Mouse (Mus musculus) heart, postnatal 0 days (tissue): ENCODE measurements around the gene Cars2.

Experiments
- CTCF ChIP-seq: IDR thresholded peaks from 2 replicates; pipeline ENCODE4 v1.5.1; 2016; ENCODE audit warnings: antibody characterized with exemption, control low read depth, low read depth
- EP300 ChIP-seq: IDR thresholded peaks from 2 replicates; pipeline ENCODE4 v1.6.1; 2016; ENCODE audit warnings: antibody characterized with exemption, low read depth

- TF ChIP-seq CTCF = no peak
- TF ChIP-seq EP300 = no peak
These were observed 75.2 kb downstream of the Cars2 start for GRCm38 (mm10) chr8:11475397-11475796.
